In genomic region chrX:47495056-47495455, GRCm38 (mm10) we compare ENCODE assay signal across 12 mouse cellular contexts.
"Had no signal": no experiment of that assay in that cellular context is flagged by ENCODE, and none has a peak within 500 bp of the region (broad histone marks: within the 10 kb centered on the region; RNA-seq: fewer than 3 reads in every experiment).

No protein-coding gene starts in this region.

- H3K27me3 ChIP-seq: limb, embryonic 12.5 days; midbrain, embryonic 12.5 days; neural tube, embryonic 12.5 days had no signal

- H3K9ac ChIP-seq: limb, embryonic 12.5 days; liver, embryonic 14.5 days; midbrain, embryonic 12.5 days; neural tube, embryonic 12.5 days had no signal

- DNase-seq: kidney, adult 9 months; kidney, postnatal 36 days; layer of hippocampus, adult 9-11 months; lung, adult 18-20 months; right cerebral cortex, postnatal 14 days; thymus, postnatal 36 days had no signal

- H3K36me3 ChIP-seq: limb, embryonic 12.5 days; midbrain, embryonic 12.5 days; neural tube, embryonic 12.5 days had no signal

- H3K4me1 ChIP-seq: limb, embryonic 12.5 days; midbrain, embryonic 12.5 days; neural tube, embryonic 12.5 days had no signal

- H3K4me2 ChIP-seq: limb, embryonic 12.5 days; midbrain, embryonic 12.5 days; neural tube, embryonic 12.5 days had no signal

- H3K4me3 ChIP-seq: limb, embryonic 12.5 days; midbrain, embryonic 12.5 days; myocyte; neural tube, embryonic 12.5 days had no signal

- H3K9me3 ChIP-seq: limb, embryonic 12.5 days; midbrain, embryonic 12.5 days; neural tube, embryonic 12.5 days had no signal

- H3K27ac ChIP-seq: kidney, postnatal 0 days; limb, embryonic 12.5 days; liver, embryonic 14.5 days; midbrain, embryonic 12.5 days; neural tube, embryonic 12.5 days had no signal
